Mouse (Mus musculus) mammary gland, adult 2 months (tissue): ENCODE measurements around the gene Lrfn3. TPM values are rescaled to one million over a fixed set of nuclear protein-coding genes. Genes with fewer than 3 reads are reported as not detected.

Experiments
- polyA plus RNA-seq: library from polyadenylated mRNA; depleted of rRNA; stranded (reverse); fragments of >200 nt; gene quantifications from 2 replicates; pipeline ENCODE4 v1.2.3, GENCODE M21; 2012; ENCODE audit warnings: low replicate concordance; rRNA removed

The Lrfn3 gene
- polyA plus RNA-seq, result 6.3 and 9.1 TPM in 2 replicates

GRCm38 (mm10) chr7:30362652-30363343 lies at the start of gene Lrfn3:
Lrfn3 (minus strand) TSS chr7:30362772.

GRCm38 (mm10) chr7:30323795-30324194 lies 38.8 kb downstream of the Lrfn3 start, which contains the start of gene Sdhaf1:
Sdhaf1 (minus strand) TSS chr7:30323895.

GRCm38 (mm10) chr7:30321539-30322284 lies 40.9 kb downstream of the Lrfn3 start, which contains the start of gene E130208F15Rik:
E130208F15Rik (plus strand) TSS chr7:30321740.

GRCm38 (mm10) chr7:30314721-30315155 lies 47.8 kb downstream of the Lrfn3 start, which contains the start of gene Syne4:
Syne4 (plus strand) TSS chr7:30314807.

GRCm38 (mm10) chr7:30308076-30309005 lies 54.2 kb downstream of the Lrfn3 start, which contains the start of gene Alkbh6:
Alkbh6 (plus strand) TSS chr7:30308717.

Other genes with a start within 250 kb of the Lrfn3 start
- 0.66 and 1.5 TPM in 2 replicates for gene Zfp382, start 240.8 kb downstream of the Lrfn3 start, polyA plus RNA-seq
- 6.4 and 14.2 TPM in 2 replicates for gene Zfp146, start 193.0 kb downstream of the Lrfn3 start, polyA plus RNA-seq
- 13.9 and 170 TPM in 2 replicates for gene Cox7a1, start 178.6 kb downstream of the Lrfn3 start, polyA plus RNA-seq
- 1,198 and 1,715 TPM in 2 replicates for gene Capns1, start 164.0 kb downstream of the Lrfn3 start, polyA plus RNA-seq
- gene Polr2i, start 130.8 kb downstream of the Lrfn3 start, polyA plus RNA-seq, result 97.3 and 98.9 TPM in 2 replicates
- 33.0 and 33.5 TPM in 2 replicates for gene Tbcb, start 130.5 kb downstream of the Lrfn3 start, polyA plus RNA-seq
- gene Ovol3, start 127.0 kb downstream of the Lrfn3 start, polyA plus RNA-seq, result not detected in 2 replicates
- 0.72 and 1.5 TPM in 2 replicates for gene Thap8, start 82.7 kb downstream of the Lrfn3 start, polyA plus RNA-seq
- 34.0 and 37.0 TPM in 2 replicates for gene Wdr62, start 82.4 kb downstream of the Lrfn3 start, polyA plus RNA-seq
- 21.3 and 27.3 TPM in 2 replicates for gene Clip3, start 71.0 kb downstream of the Lrfn3 start, polyA plus RNA-seq
- gene Alkbh6, start 54.1 kb downstream of the Lrfn3 start, polyA plus RNA-seq, result 159 and 218 TPM in 2 replicates
- 58.8 and 76.8 TPM in 2 replicates for gene Syne4, start 48.0 kb downstream of the Lrfn3 start, polyA plus RNA-seq
- gene E130208F15Rik, start 41.0 kb downstream of the Lrfn3 start, polyA plus RNA-seq, result 0.52 and 2.0 TPM in 2 replicates
- 18.7 and 40.8 TPM in 2 replicates for gene Sdhaf1, start 38.9 kb downstream of the Lrfn3 start, polyA plus RNA-seq
- gene Tyrobp, start 51.0 kb upstream of the Lrfn3 start, polyA plus RNA-seq, result 324 and 410 TPM in 2 replicates
- 133 and 195 TPM in 2 replicates for gene Hcst, start 57.1 kb upstream of the Lrfn3 start, polyA plus RNA-seq
- 16.2 and 37.4 TPM in 2 replicates for gene Nfkbid, start 59.0 kb upstream of the Lrfn3 start, polyA plus RNA-seq
- 3.7 and 7.4 TPM in 2 replicates for gene Aplp1, start 82.8 kb upstream of the Lrfn3 start, polyA plus RNA-seq
- gene Kirrel2, start 94.9 kb upstream of the Lrfn3 start, polyA plus RNA-seq, result 0.63 TPM in 1 of 2 replicates, not detected in the other
- 0.27 and 0.61 TPM in 2 replicates for gene Nphs1, start 95.5 kb upstream of the Lrfn3 start, polyA plus RNA-seq
- 1.4 TPM in 1 of 2 replicates, not detected in the other for gene Prodh2, start 130.8 kb upstream of the Lrfn3 start, polyA plus RNA-seq
- gene Arhgap33, start 172.3 kb upstream of the Lrfn3 start, polyA plus RNA-seq, result 10.7 and 22.5 TPM in 2 replicates
- gene Hspb6, start 189.4 kb upstream of the Lrfn3 start, polyA plus RNA-seq, result 49.5 and 798 TPM in 2 replicates
- gene Proser3, start 189.5 kb upstream of the Lrfn3 start, polyA plus RNA-seq, result 8.0 and 10.5 TPM in 2 replicates
- 36.9 and 40.0 TPM in 2 replicates for gene Lin37, start 197.1 kb upstream of the Lrfn3 start, polyA plus RNA-seq
- gene U2af1l4, start 200.5 kb upstream of the Lrfn3 start, polyA plus RNA-seq, result 58.9 and 66.3 TPM in 2 replicates
- gene Gm49396, start 200.6 kb upstream of the Lrfn3 start, polyA plus RNA-seq, result 2.1 and 2.5 TPM in 2 replicates
- 97.0 and 187 TPM in 2 replicates for gene Psenen, start 200.9 kb upstream of the Lrfn3 start, polyA plus RNA-seq
- gene Igflr1, start 202.7 kb upstream of the Lrfn3 start, polyA plus RNA-seq, result 9.9 and 16.6 TPM in 2 replicates
- gene Kmt2b, start 226.0 kb upstream of the Lrfn3 start, polyA plus RNA-seq, result 63.8 and 73.1 TPM in 2 replicates
- gene Zbtb32, start 236.1 kb upstream of the Lrfn3 start, polyA plus RNA-seq, result 4.8 and 7.8 TPM in 2 replicates